Mouse (Mus musculus) retina, embryonic 14.5 days (tissue): ENCODE measurements at regions not wholly inside any gene's neighbourhood (a gene's known extent, or its start where the extent isn't known, plus 50 kb on each side); places are given as distances from the start of the nearest gene placed in this dataset.

ENCODE experiments used
- DNase-seq: peaks from one replicate; pipeline ENCODE4 v3.0.0-alpha.2; 2015; ENCODE audit warnings: low spot score

DNA sequence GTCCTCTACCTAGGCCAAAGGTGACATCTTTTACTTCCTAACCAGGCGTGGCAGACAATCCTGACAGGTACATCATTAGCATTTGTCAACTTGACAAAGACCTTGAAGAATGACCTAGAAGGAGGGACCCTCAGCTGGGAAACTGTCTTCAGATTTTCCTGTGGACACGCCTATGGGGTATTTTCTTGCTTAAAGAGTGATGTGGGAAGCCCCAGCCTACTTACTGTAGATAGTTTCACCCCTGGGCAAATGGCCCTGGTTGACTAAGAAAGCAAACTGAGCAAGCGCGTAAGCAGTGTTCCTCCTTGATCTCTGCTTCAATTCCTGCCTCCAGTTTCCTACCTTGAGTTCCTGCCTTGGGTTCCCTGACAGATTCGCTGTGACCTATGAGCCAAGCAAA, 106.7 kb upstream of the Tle3 start:
- DNase-seq: no peak

DNA sequence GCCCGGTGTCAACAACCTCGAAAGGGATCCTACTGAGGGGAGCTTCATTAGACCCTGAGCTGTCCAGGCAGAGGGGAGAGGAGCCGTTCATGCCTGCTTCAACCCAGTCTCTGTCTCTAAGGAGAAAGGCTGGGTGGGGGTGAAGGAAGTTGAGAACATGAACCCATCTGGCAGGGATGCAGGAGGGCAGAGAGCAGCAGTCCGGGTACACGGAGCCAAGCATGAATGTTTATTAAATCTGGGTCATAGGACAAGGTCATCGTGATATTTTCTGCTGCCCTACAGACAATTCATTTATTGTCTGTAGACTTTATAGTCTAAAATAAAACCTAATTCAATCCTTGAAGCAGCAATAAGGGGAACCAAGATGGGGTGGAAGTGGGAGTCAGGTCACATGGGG, 105.2 kb upstream of the Tle3 start:
- DNase-seq: no peak

- no peak for DNase-seq
Observed at GRCm38 (mm10) chr9:61267541-61267940, 104.6 kb upstream of the Tle3 start.

- no peak for DNase-seq
Observed at GRCm38 (mm10) chr9:61268162-61268561, 104.0 kb upstream of the Tle3 start.

DNA sequence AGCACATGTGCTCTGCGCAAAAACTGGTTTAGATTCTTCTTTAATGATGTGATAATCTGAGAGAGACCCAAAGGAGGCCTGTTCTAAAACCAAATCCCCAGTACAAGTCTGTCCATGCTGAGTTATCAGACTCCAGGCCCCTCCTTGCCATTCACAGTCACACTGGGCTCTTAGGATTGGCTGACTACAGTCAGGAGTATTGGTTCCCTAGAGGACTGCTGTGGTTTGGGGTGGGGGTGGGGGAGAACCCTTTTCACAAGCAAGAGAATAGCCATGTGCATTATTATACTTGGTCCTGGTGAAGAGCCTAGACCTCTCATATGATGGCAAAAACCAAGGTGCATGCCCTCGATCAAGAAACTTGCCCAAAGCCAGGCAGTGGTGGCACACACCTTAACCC, 103.5 kb upstream of the Tle3 start:
- no peak for DNase-seq

GRCm38 (mm10) chr9:61269151-61269870, 102.9 kb upstream of the Tle3 start:
- DNase-seq: no peak

- DNase-seq: no peak
Observed at GRCm38 (mm10) chr9:61271243-61271642, 100.9 kb upstream of the Tle3 start.

DNA sequence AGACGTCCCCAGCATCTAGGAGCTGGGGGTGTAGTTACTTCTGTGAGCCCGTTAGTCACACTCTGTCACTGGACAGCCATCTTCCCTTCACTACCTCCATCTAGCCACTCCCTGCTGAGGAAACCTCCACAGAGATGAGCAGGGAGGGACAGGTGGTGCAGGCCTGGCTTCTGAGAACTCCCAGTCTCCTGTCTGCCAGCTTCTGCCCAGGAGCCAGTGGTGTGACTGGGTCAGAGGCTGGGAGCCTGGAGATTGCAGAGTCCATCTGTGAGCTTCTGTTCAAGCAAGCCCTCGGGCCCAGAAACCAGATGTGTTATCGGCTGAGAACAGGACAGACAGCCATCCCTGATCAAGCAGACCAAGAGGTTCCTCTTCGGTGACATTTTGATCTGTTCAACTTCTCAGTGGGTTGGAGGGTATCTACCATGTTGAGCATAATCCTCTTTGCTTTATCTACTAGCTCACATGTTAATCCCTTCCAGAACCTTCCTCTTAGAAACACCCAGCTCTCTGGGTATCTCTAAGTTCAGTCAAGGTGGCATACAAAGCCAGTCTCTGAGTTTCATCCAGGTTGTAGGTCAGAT, 100.3 kb upstream of the Tle3 start:
- DNase-seq: no peak

GRCm38 (mm10) chr9:61274020-61274419, 98.1 kb upstream of the Tle3 start:
- no peak for DNase-seq

DNA sequence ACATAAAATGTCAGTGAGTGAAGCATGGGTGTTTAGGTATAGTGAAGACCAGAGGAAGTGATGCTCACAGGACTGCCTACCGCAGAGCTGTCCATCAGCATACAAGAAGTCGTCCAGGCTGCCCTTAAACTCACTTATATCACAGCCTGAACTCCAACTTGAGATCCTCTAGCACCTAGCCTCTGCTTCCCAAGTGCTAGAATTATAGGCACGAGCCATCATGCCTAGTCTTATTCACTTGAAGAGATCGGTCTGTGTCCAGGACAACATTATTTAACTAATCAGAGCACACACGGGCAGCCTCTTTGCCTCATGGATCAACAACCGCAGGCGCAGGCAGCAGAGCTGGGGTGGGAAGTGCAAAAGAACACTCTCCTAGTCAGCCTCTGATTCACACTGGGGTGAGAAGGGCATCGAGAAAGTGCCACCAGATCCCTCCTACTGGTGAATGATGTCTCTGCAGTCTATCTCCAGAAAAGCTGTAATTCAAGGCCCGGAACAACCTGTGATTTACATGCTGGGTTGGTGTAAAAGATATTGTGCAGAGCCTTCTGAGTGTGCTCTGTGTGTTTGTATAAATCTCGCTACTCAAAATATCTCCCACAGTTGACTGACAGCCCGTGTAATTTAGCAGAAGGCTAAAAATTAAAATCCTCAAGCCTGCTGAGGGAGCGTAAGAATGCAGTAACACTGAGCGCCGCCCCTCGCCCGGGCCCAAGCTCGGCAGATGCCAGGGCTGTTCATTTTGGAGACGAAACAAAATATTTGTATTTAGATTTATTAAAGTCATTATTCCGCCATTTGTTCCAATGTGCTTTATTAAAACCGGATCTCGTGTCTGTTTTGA, 94.6 kb upstream of the Tle3 start:
- peak; percentile 84 for DNase-seq

DNA sequence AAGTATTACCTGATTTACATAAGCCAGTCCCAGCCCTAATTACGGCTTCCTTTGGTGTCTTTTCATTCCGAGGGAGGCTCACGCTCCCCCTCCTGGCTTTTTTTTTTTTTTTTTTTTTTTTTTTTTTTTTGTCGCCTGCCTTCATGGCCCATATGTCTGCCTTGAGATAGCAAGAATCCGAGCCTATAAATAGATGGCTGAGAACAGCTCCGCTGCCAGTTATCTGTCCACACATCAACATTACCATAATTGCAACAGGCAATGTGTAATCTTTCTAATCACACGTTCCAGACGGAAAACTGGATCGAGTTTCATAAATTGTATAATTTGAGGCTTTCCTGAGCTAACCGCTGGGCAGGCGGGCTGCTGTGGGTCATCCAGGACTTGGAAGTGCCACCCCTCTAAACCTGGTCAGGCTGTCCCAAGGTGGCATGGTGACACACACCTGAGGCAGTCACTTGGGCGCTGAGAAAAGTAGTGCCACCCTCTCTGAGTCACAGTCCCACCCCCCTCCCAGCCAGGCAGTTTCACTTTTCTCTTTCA, 93.9 kb upstream of the Tle3 start:
- DNase-seq: peak; percentile 25

DNA sequence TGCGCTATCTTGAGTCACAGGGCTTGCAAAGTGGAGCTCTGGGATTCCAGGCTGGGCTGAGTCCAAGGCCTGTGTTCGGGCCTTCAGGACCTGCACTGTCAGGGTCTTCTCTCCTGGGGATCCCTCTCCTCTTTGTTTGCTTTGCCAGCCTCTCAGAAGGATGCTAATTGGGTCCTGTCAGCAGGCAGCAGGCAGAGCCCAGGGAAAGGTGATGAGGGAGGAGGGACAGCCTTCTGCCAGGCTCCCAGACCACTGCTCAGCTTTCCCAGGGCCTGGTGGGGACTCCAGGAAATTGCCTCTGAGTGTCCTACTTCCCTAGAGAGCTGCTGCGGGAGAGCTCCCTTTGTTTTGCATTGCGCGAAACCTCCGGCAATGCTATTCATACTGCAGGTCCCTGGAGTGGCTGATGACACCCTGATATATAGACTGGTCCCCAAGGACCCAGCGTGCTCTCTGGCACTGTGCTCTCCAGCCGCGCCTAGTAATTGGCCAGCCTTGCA, 93.1 kb upstream of the Tle3 start:
- peak; percentile 68 for DNase-seq

GRCm38 (mm10) chr9:61280856-61281582, 91.1 kb upstream of the Tle3 start:
- DNase-seq: no peak

- no peak for DNase-seq
Observed at GRCm38 (mm10) chr9:61283311-61283710, 88.9 kb upstream of the Tle3 start.

GRCm38 (mm10) chr9:61284201-61285021, 87.8 kb upstream of the Tle3 start:
- DNase-seq: no peak

DNA sequence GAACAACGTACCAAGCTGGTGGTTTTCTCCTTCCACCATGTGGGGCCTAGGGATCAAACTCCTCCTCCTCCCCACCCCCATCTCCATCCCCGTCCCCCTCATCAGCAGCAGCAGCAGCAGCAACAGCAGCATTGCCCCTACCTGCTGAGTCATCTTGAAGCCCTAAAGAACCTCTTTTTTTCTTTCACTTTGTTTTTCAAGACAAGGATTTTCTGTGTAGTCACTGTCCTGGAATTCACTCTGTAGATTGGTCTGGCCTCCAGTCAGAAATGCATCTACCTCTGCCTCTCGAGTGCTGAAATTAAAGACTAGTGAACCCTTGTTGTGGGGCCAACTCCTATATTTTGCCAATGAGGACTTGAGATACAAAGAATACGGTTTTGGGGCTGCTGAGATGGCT, 85.6 kb upstream of the Tle3 start:
- no peak for DNase-seq

DNA sequence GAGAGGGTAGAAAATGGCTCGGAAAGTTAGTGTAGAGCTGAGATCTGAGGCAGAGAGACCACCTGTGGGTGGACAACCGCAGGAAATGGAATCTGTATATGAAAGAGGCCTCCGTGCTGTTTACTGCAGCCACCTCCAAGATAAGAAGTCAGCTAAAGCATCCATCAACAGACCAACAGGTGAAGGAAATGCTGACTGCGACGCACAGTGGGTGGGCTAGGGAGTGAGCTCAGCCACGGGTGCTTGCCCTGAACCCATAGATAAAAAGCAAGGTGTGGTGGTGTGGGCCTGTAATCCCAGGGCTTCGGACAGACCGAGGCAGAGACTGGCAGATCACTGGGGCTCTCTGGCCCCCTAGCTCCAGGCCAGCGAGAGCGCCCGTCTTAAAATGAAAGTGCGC, 83.0 kb upstream of the Tle3 start:
- DNase-seq: no peak

DNA sequence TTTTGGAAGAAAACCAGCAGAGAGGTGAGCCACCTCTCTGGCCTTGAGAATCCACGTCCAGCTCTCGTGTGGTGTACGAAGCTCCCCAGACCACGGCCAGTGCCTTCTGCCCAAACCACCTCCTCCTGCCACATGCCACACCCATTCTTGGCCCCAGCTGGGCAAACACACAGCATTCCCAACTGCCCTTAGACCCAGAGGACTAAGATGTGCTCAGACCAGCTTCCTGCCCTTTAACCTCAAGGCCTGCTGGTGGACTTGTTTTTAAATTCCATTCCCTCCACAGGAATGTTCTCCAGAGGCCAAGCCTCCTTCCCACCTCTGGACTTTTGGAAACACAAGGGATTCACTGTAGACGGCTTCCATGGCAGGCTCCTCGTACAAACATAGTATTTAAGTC, 82.5 kb upstream of the Tle3 start:
- no peak for DNase-seq

- DNase-seq: no peak
Observed at GRCm38 (mm10) chr9:61291646-61292045, 80.5 kb upstream of the Tle3 start.

DNA sequence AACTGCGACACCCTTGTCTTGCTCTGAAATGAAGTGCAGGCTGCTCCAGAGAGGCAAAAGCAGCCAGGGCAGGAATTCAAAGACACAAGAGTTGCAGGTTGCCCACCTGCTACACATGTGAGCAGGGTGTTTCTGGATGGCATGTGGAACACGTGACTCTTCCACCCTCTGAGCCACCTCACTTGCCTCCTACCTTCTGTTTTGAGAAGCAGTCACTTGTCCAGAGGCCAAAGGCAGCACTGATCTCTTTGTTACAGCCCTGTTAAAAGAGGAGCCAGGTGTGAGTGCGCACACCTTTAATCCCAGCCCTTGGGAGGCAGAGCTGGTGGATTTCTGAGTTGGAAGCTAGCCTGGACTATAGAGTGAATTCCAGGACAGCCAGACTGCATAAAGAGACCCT, 79.7 kb upstream of the Tle3 start:
- DNase-seq: no peak
